Mouse (Mus musculus): ENCODE results near the gene Zmiz1. TPM values are rescaled to one million over a fixed set of nuclear protein-coding genes. Genes with fewer than 3 reads are reported as not detected.
A peak's percentile ranks its signal among the peaks of the same experiment; 100 is the strongest.

The Zmiz1 gene
- total RNA-seq, 2 experiments from 2014 or later, result 83.9 to 111 TPM

DNA sequence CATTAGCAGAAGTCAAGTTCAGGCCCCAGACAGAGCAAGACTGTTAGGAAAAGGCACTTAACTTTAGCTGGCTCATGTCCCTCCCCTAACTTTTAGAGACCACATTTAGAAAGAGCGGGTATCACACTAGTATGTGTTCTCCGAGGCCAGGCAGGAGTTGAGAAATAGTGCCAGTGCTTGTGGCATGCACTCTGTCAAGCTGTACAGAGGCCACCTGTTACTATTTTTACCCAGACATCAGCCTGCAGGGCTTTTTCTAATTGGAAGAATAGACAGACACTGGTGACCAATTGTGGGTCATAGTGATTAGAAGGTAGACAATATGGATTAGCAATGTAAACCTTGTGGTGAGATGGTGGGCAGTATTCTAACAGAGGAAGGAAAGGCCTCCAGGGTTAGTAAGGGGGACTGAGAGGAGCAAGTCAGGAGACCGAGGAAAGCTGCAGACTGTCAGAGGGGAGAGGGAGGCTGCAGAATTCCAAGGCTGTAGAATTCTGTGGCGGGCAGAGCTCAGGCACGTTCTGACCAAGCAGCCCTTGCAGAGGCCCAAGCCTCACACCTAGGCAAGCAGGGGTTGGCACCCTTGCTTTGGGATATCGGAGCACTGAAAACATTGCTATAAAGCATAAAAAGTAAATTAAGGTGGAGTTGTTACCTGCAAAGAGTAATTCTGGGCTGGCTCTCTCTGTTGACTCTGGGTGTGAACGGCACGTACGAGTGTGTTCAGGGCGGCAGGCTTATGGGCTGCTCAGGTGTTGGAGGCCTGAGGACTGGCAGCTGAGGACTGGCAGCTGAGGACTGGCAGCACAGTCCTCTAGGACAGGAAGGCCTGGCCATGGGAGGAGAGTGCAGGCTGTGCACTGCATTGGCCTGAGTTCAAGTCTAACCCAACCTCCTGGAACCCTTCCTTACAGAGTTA, 228.3 kb downstream of the Zmiz1 start:
- DNase-seq (ENCODE audit: low spot score in 2 of 2), result no peak

DNA sequence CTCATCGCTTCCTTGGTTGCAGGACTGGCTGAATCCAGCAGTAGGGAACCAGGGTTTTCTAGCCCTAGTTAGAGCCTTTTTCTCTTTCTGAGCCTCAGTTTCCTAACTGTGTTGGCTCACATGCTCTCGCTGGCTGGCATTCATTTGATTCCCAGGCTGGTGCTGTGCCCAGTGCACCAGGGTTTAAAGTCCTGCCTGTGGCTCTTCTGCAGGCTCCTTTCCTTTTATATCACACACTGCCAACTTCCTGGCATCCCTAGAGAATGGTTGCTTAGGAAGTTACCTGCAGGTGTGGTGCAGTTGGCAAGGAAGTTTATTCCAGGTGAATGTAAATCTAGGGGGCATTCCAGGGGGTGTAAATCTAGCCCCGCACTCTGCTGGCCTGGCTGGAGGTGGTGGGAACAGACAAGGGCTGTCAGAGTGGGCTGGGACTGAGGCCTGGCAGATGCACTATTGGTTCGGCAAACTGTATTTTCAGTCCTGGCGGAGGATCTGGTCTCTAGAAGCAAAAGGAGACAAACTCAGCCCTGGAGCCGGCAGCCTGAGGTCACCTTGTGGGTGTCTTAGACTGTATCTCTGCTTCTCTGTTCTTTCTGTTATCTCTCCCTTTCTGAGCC, 234.4 kb downstream of the Zmiz1 start:
- DNase-seq (ENCODE audit: low spot score in 2 of 2), result no peak
- intact Hi-C loops (cut with DNase I), result no loop called here

More for the DNA sequence above, 228.3 kb downstream of the Zmiz1 start:
- intact Hi-C loops (cut with DNase I), result no loop called here

- intact Hi-C loops (cut with DNase I), result no loop called here
- peak; percentile 95 to 96 for DNase-seq (ENCODE audit: low spot score in 2 of 2)
Observed at GRCm38 (mm10) chr14:25693888-25694568, 235.0 kb downstream of the Zmiz1 start, which contains the start of gene Ppif. TSS of gene Ppif (plus strand) at chr14:25694154.

DNA sequence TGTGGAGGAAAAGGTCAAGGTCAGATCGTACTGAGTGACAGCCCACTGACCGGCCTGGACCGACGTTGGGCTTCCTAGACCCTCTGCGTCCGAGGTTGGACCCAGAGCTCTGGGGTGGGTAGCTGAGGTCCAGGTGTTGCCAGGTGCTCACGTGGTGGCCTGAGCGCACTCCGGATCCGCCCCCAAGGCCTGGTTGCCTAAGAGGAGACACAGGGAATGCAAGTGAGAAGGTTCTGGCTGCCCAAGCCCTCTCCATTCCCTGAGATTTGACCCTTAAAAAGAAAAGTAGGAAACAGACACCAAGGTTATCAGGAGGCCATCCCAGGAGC, 235.5 kb downstream of the Zmiz1 start:
- intact Hi-C loops (cut with DNase I), result no loop called here
- no peak for DNase-seq (ENCODE audit: low spot score in 2 of 2)

GRCm38 (mm10) chr14:25695059-25695458, 236.1 kb downstream of the Zmiz1 start:
- intact Hi-C loops (cut with DNase I), result loop anchor here (5.0 kb wide), 1 partner anchor 1193 kb away; no protein-coding TSS in a partner anchor
- DNase-seq (ENCODE audit: low spot score in 2 of 2), result no peak

DNA sequence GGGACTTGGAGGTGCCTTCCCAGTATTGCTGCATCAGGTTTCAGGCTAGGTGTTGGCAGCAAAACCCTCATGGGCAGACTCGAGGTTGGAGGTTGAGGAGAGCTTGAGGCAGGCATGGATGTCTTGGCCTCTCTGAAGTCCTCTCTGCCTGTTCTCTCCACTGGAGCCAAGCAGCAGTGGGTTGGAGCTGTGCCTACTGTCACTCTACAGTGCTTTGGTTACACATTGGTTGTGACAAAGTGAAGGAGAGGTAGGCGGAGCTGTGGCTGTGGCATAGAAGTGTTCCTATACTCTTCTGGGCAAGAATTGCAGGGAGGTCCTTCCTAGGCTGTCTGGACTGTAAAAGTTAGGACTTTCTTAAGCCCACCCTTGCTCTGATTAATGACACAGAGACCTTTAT, 237.4 kb downstream of the Zmiz1 start:
- no peak for DNase-seq (ENCODE audit: low spot score in 2 of 2)
- intact Hi-C loops (cut with DNase I), result loop anchor here (5.0 kb wide), 1 partner anchor 1194 kb away; no protein-coding TSS in a partner anchor

DNA sequence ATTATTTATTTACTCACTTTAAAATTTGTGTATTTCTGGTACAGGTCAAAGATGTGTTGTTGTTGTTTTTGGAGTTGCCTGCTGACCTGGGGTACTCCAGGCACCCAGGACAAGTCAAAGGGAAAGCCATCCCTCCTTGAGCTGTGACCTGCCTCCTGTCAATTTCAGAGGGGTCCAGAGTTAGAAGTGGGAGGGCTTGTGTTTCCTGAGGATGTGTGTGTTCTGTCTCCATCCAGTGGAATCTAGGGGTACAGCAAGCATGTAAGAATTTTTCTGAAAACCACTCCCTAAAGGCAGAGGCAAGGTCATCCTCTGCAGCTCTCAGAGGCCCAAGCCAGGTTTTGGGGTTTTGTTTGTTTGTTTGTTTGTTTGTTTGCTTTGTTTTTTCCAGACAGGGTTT, 243.0 kb downstream of the Zmiz1 start:
- intact Hi-C loops (cut with DNase I), result loop anchor here (5.0 kb wide), 1 partner anchor 40 kb away; no protein-coding TSS in a partner anchor
- DNase-seq (ENCODE audit: low spot score in 2 of 2), result no peak

DNA sequence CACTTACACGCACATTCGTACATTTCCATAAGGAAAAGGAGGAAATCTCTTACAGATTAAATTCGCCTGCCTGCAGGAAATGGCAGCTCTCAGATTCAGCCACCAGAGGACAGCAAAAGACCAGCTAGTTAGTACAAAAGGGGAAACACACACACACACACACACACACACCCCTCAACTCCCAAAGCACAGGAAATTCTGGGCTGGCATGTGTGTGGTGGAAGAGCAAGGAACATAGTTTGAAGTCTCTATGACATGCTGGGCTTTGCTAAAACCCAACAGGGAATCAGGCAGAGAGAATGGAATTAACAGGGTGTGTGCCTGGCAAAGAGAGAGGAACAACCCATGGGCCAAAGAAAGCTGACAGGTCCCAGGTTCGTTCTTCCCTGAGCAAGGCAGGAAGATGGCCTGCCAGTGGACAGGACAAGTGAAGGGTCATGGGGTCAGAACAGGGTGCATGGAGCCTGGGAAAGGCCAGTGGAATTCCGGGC, 248.8 kb downstream of the Zmiz1 start:
- peak; percentile 51 to 58 for DNase-seq (ENCODE audit: low spot score in 2 of 2)
- intact Hi-C loops (cut with DNase I), result no loop called here

DNA sequence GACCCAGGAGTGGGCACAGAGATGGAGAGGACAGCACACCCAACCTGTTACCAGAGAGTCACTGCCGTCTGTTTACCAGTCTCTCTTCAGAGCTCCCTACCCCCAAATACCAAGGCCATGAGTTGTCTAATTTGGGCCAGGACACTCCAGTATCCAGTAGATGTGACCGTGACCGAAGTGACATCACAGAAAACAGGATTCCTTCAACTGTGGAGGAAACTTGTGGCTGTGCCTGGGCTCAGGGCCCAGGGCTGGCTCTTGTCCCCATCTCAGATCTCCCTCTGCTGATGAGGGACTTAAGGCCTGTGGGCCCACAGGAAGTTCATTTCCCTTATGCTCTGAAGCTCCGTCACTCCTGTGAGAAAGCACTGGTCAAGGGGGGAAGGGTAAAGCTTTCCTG, 249.5 kb downstream of the Zmiz1 start:
- DNase-seq (ENCODE audit: low spot score in 2 of 2), result no peak
- intact Hi-C loops (cut with DNase I), result no loop called here

DNA sequence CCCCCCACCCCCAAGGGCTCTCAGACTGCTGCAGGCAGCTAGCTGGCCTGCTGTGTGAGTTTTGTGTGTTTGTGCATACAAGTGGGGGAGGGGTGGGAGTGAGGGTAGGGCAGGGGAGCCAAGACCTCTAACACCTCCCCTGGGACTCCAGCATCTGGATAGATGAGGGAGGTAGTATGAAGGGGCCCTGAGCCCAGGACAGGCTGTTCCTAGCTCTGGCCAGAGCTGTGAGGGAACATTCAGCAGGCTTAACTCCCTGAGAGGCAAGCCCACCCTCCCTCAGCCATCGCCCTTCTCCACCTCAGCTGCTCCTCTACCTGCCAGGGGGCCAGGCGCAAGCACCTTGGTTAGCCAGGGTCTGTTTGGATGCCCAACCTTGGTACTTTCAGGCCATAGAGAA, 249.9 kb downstream of the Zmiz1 start:
- DNase-seq (ENCODE audit: low spot score in 2 of 2), result no peak
- intact Hi-C loops (cut with DNase I), result no loop called here

GRCm38 (mm10) chr14:25710073-25710472, 251.1 kb downstream of the Zmiz1 start:
- no peak for DNase-seq (ENCODE audit: low spot score in 2 of 2)
- intact Hi-C loops (cut with DNase I), result loop anchor here (5.0 kb wide), 1 partner anchor 92 kb away; no protein-coding TSS in a partner anchor

GRCm38 (mm10) chr14:25710681-25711080, 251.7 kb downstream of the Zmiz1 start:
- intact Hi-C loops (cut with DNase I), result loop anchor here (5.0 kb wide), 1 partner anchor 92 kb away; no protein-coding TSS in a partner anchor
- DNase-seq (ENCODE audit: low spot score in 2 of 2), result no peak

- no peak for DNase-seq (ENCODE audit: low spot score in 2 of 2)
- intact Hi-C loops (cut with DNase I), result loop anchor here (5.0 kb wide), 1 partner anchor 91 kb away; no protein-coding TSS in a partner anchor
Observed at GRCm38 (mm10) chr14:25711177-25711576, 252.2 kb downstream of the Zmiz1 start.

DNA sequence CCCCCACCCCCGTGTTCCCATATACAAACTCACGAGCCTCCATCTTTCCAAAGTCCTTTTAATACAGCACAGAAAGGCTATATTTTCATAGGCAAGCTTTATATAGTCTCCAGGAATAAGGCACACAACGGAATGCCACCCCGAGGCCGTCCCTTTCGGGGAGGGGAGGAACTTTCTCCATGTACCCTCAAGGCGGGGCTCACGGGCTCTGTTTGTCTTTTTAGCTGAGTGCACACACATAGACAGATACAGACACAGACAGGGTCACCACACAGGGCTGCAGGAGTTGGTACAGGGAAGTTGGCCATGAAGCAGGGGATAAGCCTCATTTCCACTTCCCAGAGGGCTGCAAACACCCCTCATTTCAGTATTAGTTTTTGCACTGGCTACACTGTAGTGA, 252.6 kb downstream of the Zmiz1 start:
- DNase-seq (ENCODE audit: low spot score in 2 of 2), result no peak
- intact Hi-C loops (cut with DNase I), result loop anchor here (5.0 kb wide), 1 partner anchor 91 kb away; no protein-coding TSS in a partner anchor

GRCm38 (mm10) chr14:25713443-25713842, 254.5 kb downstream of the Zmiz1 start:
- DNase-seq (ENCODE audit: low spot score in 2 of 2), result no peak

More at GRCm38 (mm10) chr14:25713443-25713842, 254.5 kb downstream of the Zmiz1 start:
- intact Hi-C loops (cut with DNase I), result loop anchor here (5.0 kb wide), 1 partner anchor 89 kb away; no protein-coding TSS in a partner anchor

Small RNA genes within 50 kb of the gene (microRNA-seq; reads per million reads assigned to microRNA genes)
- gene Mir3075, result 0.76 reads per million

Other genes with a start within 250 kb of the Zmiz1 start
- gene Ppif, start 235.0 kb downstream of the Zmiz1 start, total RNA-seq (2021), result 10 to 100 TPM; 21.2 to 25.0 TPM